Mouse (Mus musculus): ENCODE data around the gene AU040320. TPM values are rescaled to one million over a fixed set of nuclear protein-coding genes. Genes with fewer than 3 reads are reported as not detected.
A peak's percentile ranks its signal among the peaks of the same experiment; 100 is the strongest.

AU040320 gene
- polyA plus RNA-seq, 1 experiment, result 13.9 TPM

GRCm38 (mm10) chr4:126845664-126846063 is 92.3 kb downstream of the AU040320 start:
- no peak for TF ChIP-seq POLR2A (IDR thresholded peaks at IDR 0.05; ENCODE audit: borderline replicate concordance, control insufficient read depth, low read depth, low read length)
- TF ChIP-seq CTCF (IDR thresholded peaks at IDR 0.05; ENCODE audit: control insufficient read depth, insufficient read depth, low read length), result no peak
- H3K4me3 ChIP-seq (replicated peaks; ENCODE audit: control insufficient read depth, low read depth, low read length), result no peak overlapping the region
- no peak overlapping the region for H3K27ac ChIP-seq (ENCODE audit: control insufficient read depth, insufficient read depth, low read depth, low read length, poor library complexity)
- 89% methylated on average over 4 of the region's 4 CpGs for WGBS
- H3K4me1 ChIP-seq (ENCODE audit: control insufficient read depth, insufficient read depth, low read length), result no peaks in the 10 kb centered on the region

- WGBS, result 80% methylated on average over 7 of the region's 7 CpGs
- TF ChIP-seq POLR2A (IDR thresholded peaks at IDR 0.05; ENCODE audit: borderline replicate concordance, control insufficient read depth, low read depth, low read length), result no peak
- TF ChIP-seq CTCF (IDR thresholded peaks at IDR 0.05; ENCODE audit: control insufficient read depth, insufficient read depth, low read length), result no peak
- Histone ChIP-seq H3K4me3 (replicated peaks; ENCODE audit: control insufficient read depth, low read depth, low read length) (no peak overlapping the region), H3K4me1 (ENCODE audit: control insufficient read depth, insufficient read depth, low read length) (no peaks in the 10 kb centered on the region), H3K27ac (ENCODE audit: control insufficient read depth, insufficient read depth, low read depth, low read length, poor library complexity) (no peak overlapping the region)
Measured at GRCm38 (mm10) chr4:126846971-126847370, 93.6 kb downstream of the AU040320 start.

- TF ChIP-seq CTCF (IDR thresholded peaks at IDR 0.05; ENCODE audit: control insufficient read depth, insufficient read depth, low read length) (no peak), POLR2A (IDR thresholded peaks at IDR 0.05; ENCODE audit: borderline replicate concordance, control insufficient read depth, low read depth, low read length) (no peak)
- Histone ChIP-seq H3K27ac (ENCODE audit: control insufficient read depth, insufficient read depth, low read depth, low read length, poor library complexity) (no peak overlapping the region), H3K4me3 (replicated peaks; ENCODE audit: control insufficient read depth, low read depth, low read length) (no peak overlapping the region), H3K4me1 (ENCODE audit: control insufficient read depth, insufficient read depth, low read length) (no peaks in the 10 kb centered on the region)
- 83% methylated on average over 7 of the region's 7 CpGs for WGBS
Measured at GRCm38 (mm10) chr4:126850019-126850777, 96.9 kb downstream of the AU040320 start.

GRCm38 (mm10) chr4:126850778-126851080 is 97.4 kb downstream of the AU040320 start:
- Histone ChIP-seq H3K4me1 (ENCODE audit: control insufficient read depth, insufficient read depth, low read length) (no peaks in the 10 kb centered on the region), H3K4me3 (replicated peaks; ENCODE audit: control insufficient read depth, low read depth, low read length) (no peak overlapping the region), H3K27ac (ENCODE audit: control insufficient read depth, insufficient read depth, low read depth, low read length, poor library complexity) (no peak overlapping the region)
- 67% methylated on average over 4 of the region's 4 CpGs for WGBS
- no peak for TF ChIP-seq POLR2A (IDR thresholded peaks at IDR 0.05; ENCODE audit: borderline replicate concordance, control insufficient read depth, low read depth, low read length)
- no peak for TF ChIP-seq CTCF (IDR thresholded peaks at IDR 0.05; ENCODE audit: control insufficient read depth, insufficient read depth, low read length)

GRCm38 (mm10) chr4:126852971-126853370 is 99.6 kb downstream of the AU040320 start:
- TF ChIP-seq CTCF (IDR thresholded peaks at IDR 0.05; ENCODE audit: control insufficient read depth, insufficient read depth, low read length) (no peak), POLR2A (IDR thresholded peaks at IDR 0.05; ENCODE audit: borderline replicate concordance, control insufficient read depth, low read depth, low read length) (no peak)
- WGBS, result 82% methylated on average over 11 of the region's 11 CpGs
- Histone ChIP-seq H3K4me3 (replicated peaks; ENCODE audit: control insufficient read depth, low read depth, low read length) (no peak overlapping the region), H3K4me1 (ENCODE audit: control insufficient read depth, insufficient read depth, low read length) (no peaks in the 10 kb centered on the region), H3K27ac (ENCODE audit: control insufficient read depth, insufficient read depth, low read depth, low read length, poor library complexity) (no peak overlapping the region)

GRCm38 (mm10) chr4:126860268-126860986 is 107.1 kb downstream of the AU040320 start:
- Histone ChIP-seq H3K27ac (ENCODE audit: control insufficient read depth, insufficient read depth, low read depth, low read length, poor library complexity) (no peak overlapping the region), H3K4me3 (replicated peaks; ENCODE audit: control insufficient read depth, low read depth, low read length) (no peak overlapping the region), H3K4me1 (ENCODE audit: control insufficient read depth, insufficient read depth, low read length) (no peaks in the 10 kb centered on the region)
- TF ChIP-seq POLR2A (IDR thresholded peaks at IDR 0.05; ENCODE audit: borderline replicate concordance, control insufficient read depth, low read depth, low read length) (no peak), CTCF (IDR thresholded peaks at IDR 0.05; ENCODE audit: control insufficient read depth, insufficient read depth, low read length) (no peak)
- WGBS, result 84% methylated on average over 9 of the region's 9 CpGs

- TF ChIP-seq POLR2A (IDR thresholded peaks at IDR 0.05; ENCODE audit: borderline replicate concordance, control insufficient read depth, low read depth, low read length) (no peak), CTCF (IDR thresholded peaks at IDR 0.05; ENCODE audit: control insufficient read depth, insufficient read depth, low read length) (peak; percentile 26; the same call in 1 of the 2 replicates)
- no peak overlapping the region for H3K4me3 ChIP-seq (replicated peaks; ENCODE audit: control insufficient read depth, low read depth, low read length)
- no peaks in the 10 kb centered on the region for H3K4me1 ChIP-seq (ENCODE audit: control insufficient read depth, insufficient read depth, low read length)
- no peak overlapping the region for H3K27ac ChIP-seq (ENCODE audit: control insufficient read depth, insufficient read depth, low read depth, low read length, poor library complexity)
- WGBS, result 15% methylated on average over 11 of the region's 11 CpGs
Measured at GRCm38 (mm10) chr4:126861514-126862266, 108.3 kb downstream of the AU040320 start.

GRCm38 (mm10) chr4:126868699-126869098 is 115.4 kb downstream of the AU040320 start:
- Histone ChIP-seq H3K27ac (ENCODE audit: control insufficient read depth, insufficient read depth, low read depth, low read length, poor library complexity) (no peak overlapping the region), H3K4me3 (replicated peaks; ENCODE audit: control insufficient read depth, low read depth, low read length) (no peak overlapping the region), H3K4me1 (ENCODE audit: control insufficient read depth, insufficient read depth, low read length) (no peaks in the 10 kb centered on the region)
- TF ChIP-seq POLR2A (IDR thresholded peaks at IDR 0.05; ENCODE audit: borderline replicate concordance, control insufficient read depth, low read depth, low read length), result no peak
- no peak for TF ChIP-seq CTCF (IDR thresholded peaks at IDR 0.05; ENCODE audit: control insufficient read depth, insufficient read depth, low read length)
- WGBS, result 93% methylated on average over 12 of the region's 12 CpGs
